Mouse (Mus musculus) lung, embryonic 16.5 days (tissue): ENCODE data around the gene Helz2. TPM values are rescaled to one million over a fixed set of nuclear protein-coding genes. Genes with fewer than 3 reads are reported as not detected.

Experiments
- polyA plus RNA-seq: library from polyadenylated mRNA; unstranded; fragments of >200 nt; fragmentation: Nextera tagmentation; extraction: Ambion mirVana; gene quantifications from 2 replicates; pipeline ENCODE4 v1.2.1, GENCODE M21; 2015

Gene Helz2
- polyA plus RNA-seq, 1 experiment from 2014 or later = 3.0 TPM

Other genes with a start within 250 kb of the Helz2 start
- gene Chrna4, start 198.5 kb downstream of the Helz2 start, polyA plus RNA-seq = 0.45 and 0.46 TPM in 2 replicates
- gene Kcnq2, start 106.7 kb downstream of the Helz2 start, polyA plus RNA-seq = 0.10 and 0.29 TPM in 2 replicates
- gene Eef1a2, start 85.0 kb downstream of the Helz2 start, polyA plus RNA-seq = 0.16 and 0.20 TPM in 2 replicates
- 292 and 303 TPM in 2 replicates for gene Ppdpf, start 54.8 kb downstream of the Helz2 start, polyA plus RNA-seq
- 0.04 and 0.05 TPM in 2 replicates for gene Ptk6, start 39.2 kb downstream of the Helz2 start, polyA plus RNA-seq
- gene Srms, start 28.8 kb downstream of the Helz2 start, polyA plus RNA-seq = 0.34 and 0.58 TPM in 2 replicates
- gene Fndc11, start 22.0 kb downstream of the Helz2 start, polyA plus RNA-seq = 0.35 and 0.43 TPM in 2 replicates
- 14.3 and 15.9 TPM in 2 replicates for gene Gmeb2, start 46.0 kb upstream of the Helz2 start, polyA plus RNA-seq
- 4.8 and 9.3 TPM in 2 replicates for gene Stmn3, start 72.5 kb upstream of the Helz2 start, polyA plus RNA-seq
- 47.2 and 47.8 TPM in 2 replicates for gene Rtel1, start 77.7 kb upstream of the Helz2 start, polyA plus RNA-seq
- gene Zgpat, start 122.9 kb upstream of the Helz2 start, polyA plus RNA-seq = 39.2 and 39.4 TPM in 2 replicates
- 60.8 and 62.0 TPM in 2 replicates for gene Arfrp1, start 123.4 kb upstream of the Helz2 start, polyA plus RNA-seq
- gene Lime1, start 138.1 kb upstream of the Helz2 start, polyA plus RNA-seq = 20.7 and 24.0 TPM in 2 replicates
- 15.2 and 15.4 TPM in 2 replicates for gene Zbtb46, start 217.4 kb upstream of the Helz2 start, polyA plus RNA-seq